Mouse (Mus musculus): ENCODE measurements around the gene Psmf1.

GRCm38 (mm10) chr2:151740741-151741526, 3.1 kb downstream of the Psmf1 start:
- TF ChIP-seq TAL1 (conservative IDR thresholded peaks at IDR 0.05; ENCODE audit: low read depth, low read length) = no peak
- no peak for TF ChIP-seq CTCF (IDR thresholded peaks at IDR 0.05; ENCODE audit: low read depth, low read length)
- no peak for TF ChIP-seq GATA1 (IDR thresholded peaks at IDR 0.05; ENCODE audit: borderline replicate concordance, low read length)
